Mouse (Mus musculus) liver, embryonic 12.5 days (tissue): ENCODE measurements around the gene Mgll. TPM values are rescaled to one million over a fixed set of nuclear protein-coding genes. Genes with fewer than 3 reads are reported as not detected.
A peak's percentile ranks its signal among the peaks of the same experiment; 100 is the strongest.

Experiments used
- ATAC-seq: fragments of 200-750 bp; cut with Nextera tagmentation; 2 replicates; pipeline ENCODE4 v1.8.0; 2017; ENCODE audit warnings: moderate number of reproducible peaks, mild to moderate bottlenecking, moderate library complexity
- H3K27ac ChIP-seq: fragments of 300-500 bp; sonication (generic); 2 replicates; pipeline ENCODE4 v1.5.1; 2016; ENCODE audit warnings: mild to moderate bottlenecking
- H3K27me3 ChIP-seq: fragments of 300-500 bp; sonication (generic); replicated peaks from 2 replicates; pipeline ENCODE4 v1.6.1; 2016; ENCODE audit warnings: mild to moderate bottlenecking, moderate library complexity
- H3K36me3 ChIP-seq: fragments of 300-500 bp; sonication (generic); 2 replicates; pipeline ENCODE4 v1.6.1; 2016; ENCODE audit warnings: mild to moderate bottlenecking, moderate library complexity
- H3K4me1 ChIP-seq: fragments of 300-500 bp; sonication (generic); 2 replicates; pipeline ENCODE4 v1.6.1; 2016
- H3K4me2 ChIP-seq: fragments of 300-500 bp; sonication (generic); 2 replicates; pipeline ENCODE4 v1.6.1; 2016; ENCODE audit warnings: mild to moderate bottlenecking, moderate library complexity
- H3K4me3 ChIP-seq: fragments of 300-500 bp; sonication (generic); 2 replicates; pipeline ENCODE4 v1.5.1; 2016; ENCODE audit warnings: mild to moderate bottlenecking, moderate library complexity
- H3K9ac ChIP-seq: fragments of 300-500 bp; sonication (generic); 2 replicates; pipeline ENCODE4 v1.6.1; 2016; ENCODE audit warnings: mild to moderate bottlenecking, moderate library complexity
- H3K9me3 ChIP-seq: fragments of 300-500 bp; sonication (generic); replicated peaks from 2 replicates; pipeline ENCODE4 v1.6.1; 2016; ENCODE audit warnings: mild to moderate bottlenecking, moderate library complexity
- WGBS: fragments of 180-500 bp; shearing (Covaris S2); methylation state at CpG from one replicate; pipeline ENCODE4 v1.1.7; 2016; ENCODE audit not compliant: insufficient replicate concordance; 5-methylcytosine and 5-hydroxymethylcytosine counted together
- polyA plus RNA-seq: library from polyadenylated mRNA; unstranded; fragments of >200 nt; fragmentation: Nextera tagmentation; extraction: Ambion mirVana; gene quantifications from 2 replicates; pipeline ENCODE4 v1.2.1, GENCODE M21; 2016

Mgll gene
- polyA plus RNA-seq, 1 experiment from 2014 or later: 46.4 TPM

DNA sequence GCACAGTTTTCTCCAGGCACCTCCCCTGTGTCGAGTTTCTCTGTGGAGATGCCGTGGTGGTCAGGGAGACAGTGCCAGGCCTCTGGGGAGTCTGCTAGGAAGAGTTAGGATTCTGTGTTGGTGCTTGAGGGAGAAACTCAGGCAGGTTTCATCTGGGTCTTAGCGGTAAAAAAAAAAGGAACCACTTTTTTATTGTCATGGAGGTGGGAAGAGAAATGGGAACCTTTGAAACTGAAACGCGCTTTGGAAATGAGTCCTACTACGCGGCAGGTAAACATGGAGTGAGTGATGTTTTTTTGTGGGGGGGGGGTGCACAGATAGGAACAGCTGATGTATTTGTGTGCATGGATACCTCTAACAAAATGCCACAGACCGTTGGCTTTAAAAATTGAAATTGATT lies 12.1 kb downstream of the Mgll start:
- Histone ChIP-seq H3K4me3 (no peak overlapping the region), H3K27me3 (peaks cover 8% of the 10 kb centered on the region; the same call in 1 of the 2 replicates), H3K9ac (peak overlapping the region; percentile 23; the same call in 1 of the 2 replicates), H3K4me1 (peaks cover 85% of the 10 kb centered on the region), H3K27ac (peak overlapping the region; percentile 50; the same call in 1 of the 2 replicates), H3K4me2 (peak overlapping the region; percentile 14; the same call in 1 of the 2 replicates), H3K36me3 (peaks cover 51% of the 10 kb centered on the region), H3K9me3 (no peaks in the 10 kb centered on the region)
- ATAC-seq: no peak
- 77% methylated on average over 8 of the region's 8 CpGs for WGBS

DNA sequence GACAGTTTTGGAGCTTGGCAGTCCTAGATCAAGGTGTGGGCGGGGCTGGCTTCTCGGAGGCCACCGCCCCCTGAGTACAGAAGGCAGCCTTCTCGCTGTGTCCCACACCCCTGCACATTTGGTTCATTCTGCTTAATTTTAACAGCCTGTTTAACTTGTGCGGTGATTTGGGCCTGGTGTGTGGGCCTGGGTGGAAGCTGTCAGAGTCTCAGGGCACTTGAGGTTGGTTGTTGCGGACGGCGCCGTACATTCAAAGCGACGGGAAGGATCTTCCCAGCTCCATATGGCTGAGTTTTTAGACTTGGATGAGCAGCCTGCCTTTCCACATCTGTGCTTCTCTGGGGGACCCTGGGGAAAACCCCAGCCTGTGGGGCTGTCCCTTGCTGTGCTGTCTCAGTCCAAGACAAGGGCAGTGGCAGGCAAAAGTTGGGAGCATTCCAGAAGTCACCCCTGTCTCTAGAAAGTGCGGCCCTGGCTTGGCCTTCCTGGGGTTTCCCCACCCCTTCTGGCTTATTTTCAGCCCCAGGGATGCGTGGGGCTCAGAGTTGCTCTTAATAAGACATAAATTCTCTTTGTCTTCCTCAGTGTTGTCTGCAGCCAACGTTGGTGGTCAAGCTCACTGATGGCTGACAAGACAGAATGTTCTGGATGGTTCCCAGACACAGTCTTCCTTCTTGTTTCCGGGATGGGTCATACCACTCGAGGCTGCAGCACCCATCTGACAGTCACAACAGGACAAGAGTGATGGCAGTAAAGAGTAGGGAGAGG lies 12.7 kb downstream of the Mgll start:
- Histone ChIP-seq H3K4me3 (no peak overlapping the region), H3K27ac (peak overlapping the region; percentile 50), H3K36me3 (peaks cover 49% of the 10 kb centered on the region), H3K9ac (peak overlapping the region; percentile 23; the same call in 1 of the 2 replicates), H3K9me3 (no peaks in the 10 kb centered on the region), H3K4me1 (peaks cover 85% of the 10 kb centered on the region), H3K4me2 (0 out of 2 replicates have a peak overlapping the region, but pooled peaks have one; percentile 14), H3K27me3 (peaks cover 8% of the 10 kb centered on the region; the same call in 1 of the 2 replicates)
- WGBS: 81% methylated on average over 16 of the region's 16 CpGs
- ATAC-seq: no peak

DNA sequence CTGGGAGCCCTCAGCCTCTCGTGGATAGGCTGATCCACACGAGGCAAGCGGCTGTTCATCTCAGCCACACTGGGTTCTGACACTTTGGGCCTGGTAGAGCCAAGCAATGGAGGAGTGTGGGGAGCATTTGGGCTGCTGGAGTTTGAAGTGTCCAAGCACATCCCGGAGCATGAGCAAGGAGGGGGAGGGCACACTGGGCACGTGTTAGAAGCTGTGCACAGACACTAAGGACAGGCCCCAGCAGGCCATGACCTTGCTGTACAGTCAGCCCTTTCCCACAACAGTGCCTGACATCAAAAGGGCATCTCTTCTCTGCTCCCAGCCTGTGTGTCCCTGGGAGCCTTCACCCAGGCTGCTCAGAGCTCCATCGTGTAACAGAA lies 13.3 kb downstream of the Mgll start:
- Histone ChIP-seq H3K9ac (0 out of 2 replicates have a peak overlapping the region, but pooled peaks have one; percentile 3), H3K4me2 (no peak overlapping the region), H3K36me3 (peaks cover 49% of the 10 kb centered on the region), H3K9me3 (no peaks in the 10 kb centered on the region), H3K27me3 (peaks cover 6% of the 10 kb centered on the region; the same call in 1 of the 2 replicates), H3K27ac (peak overlapping the region; percentile 37), H3K4me3 (no peak overlapping the region), H3K4me1 (peaks cover 85% of the 10 kb centered on the region)
- ATAC-seq: no peak
- 85% methylated on average over 6 of the region's 6 CpGs for WGBS

DNA sequence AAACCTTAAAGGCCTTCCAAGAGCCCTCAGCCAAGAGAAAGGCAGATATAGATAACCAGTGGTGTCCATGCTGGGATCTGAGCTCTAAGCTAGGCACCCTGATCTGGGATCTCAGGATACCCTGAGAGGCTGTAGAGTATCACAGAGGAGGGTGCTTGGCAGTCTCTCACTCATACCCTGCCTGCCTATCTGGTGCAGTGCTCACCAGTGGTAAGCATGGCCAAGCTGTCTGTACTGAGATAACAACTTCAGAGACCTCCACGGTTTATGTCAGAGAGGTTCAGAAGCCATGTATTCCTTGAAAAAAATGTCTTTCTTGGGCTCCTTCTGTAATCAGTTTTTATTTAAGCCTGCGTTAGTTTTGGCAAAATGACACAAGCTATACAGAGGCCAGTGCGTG lies 16.8 kb downstream of the Mgll start:
- Histone ChIP-seq H3K9me3 (no peaks in the 10 kb centered on the region), H3K36me3 (peaks cover 32% of the 10 kb centered on the region), H3K27ac (peak overlapping the region; percentile 90), H3K27me3 (0 out of 2 replicates have a peak, but pooled peaks cover 10% of the 10 kb centered on the region), H3K4me1 (peaks cover 70% of the 10 kb centered on the region), H3K4me3 (peak overlapping the region; percentile 4; the same call in 1 of the 2 replicates), H3K4me2 (peak overlapping the region; percentile 55), H3K9ac (peak overlapping the region; percentile 62)
- WGBS: 34% methylated on average over 3 of the region's 3 CpGs
- peak; percentile 100 for ATAC-seq

DNA sequence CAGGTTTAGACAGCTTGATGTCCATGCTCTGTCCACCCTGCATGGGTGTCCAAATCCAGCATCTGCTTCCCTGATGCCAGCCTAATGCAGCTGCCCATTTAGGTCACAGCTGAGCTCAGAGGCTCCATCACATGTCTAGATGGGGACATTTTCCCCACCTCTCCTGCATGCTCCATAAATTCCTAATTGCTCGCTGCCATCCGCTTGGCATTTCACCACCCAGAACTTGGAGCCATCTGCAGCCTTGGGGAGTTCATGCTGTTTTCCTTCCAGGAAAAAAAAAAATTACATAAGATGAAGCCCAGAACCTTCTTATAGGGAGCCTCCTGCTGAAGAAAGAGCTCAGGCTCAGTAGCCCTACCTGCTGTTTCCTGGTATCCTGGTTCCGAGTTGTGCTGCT lies 17.6 kb downstream of the Mgll start:
- peaks cover 70% of the 10 kb centered on the region for H3K4me1 ChIP-seq
- H3K27ac ChIP-seq: peak overlapping the region; percentile 90
- H3K4me3 ChIP-seq: no peak overlapping the region
- 83% methylated on average over 3 of the region's 3 CpGs for WGBS
- ATAC-seq: no peak
- H3K27me3 ChIP-seq: peaks cover 10% of the 10 kb centered on the region; the same call in 1 of the 2 replicates
- H3K9me3 ChIP-seq: no peaks in the 10 kb centered on the region
- peaks cover 39% of the 10 kb centered on the region for H3K36me3 ChIP-seq
- peak overlapping the region; percentile 62 for H3K9ac ChIP-seq
- H3K4me2 ChIP-seq: peak overlapping the region; percentile 55

DNA sequence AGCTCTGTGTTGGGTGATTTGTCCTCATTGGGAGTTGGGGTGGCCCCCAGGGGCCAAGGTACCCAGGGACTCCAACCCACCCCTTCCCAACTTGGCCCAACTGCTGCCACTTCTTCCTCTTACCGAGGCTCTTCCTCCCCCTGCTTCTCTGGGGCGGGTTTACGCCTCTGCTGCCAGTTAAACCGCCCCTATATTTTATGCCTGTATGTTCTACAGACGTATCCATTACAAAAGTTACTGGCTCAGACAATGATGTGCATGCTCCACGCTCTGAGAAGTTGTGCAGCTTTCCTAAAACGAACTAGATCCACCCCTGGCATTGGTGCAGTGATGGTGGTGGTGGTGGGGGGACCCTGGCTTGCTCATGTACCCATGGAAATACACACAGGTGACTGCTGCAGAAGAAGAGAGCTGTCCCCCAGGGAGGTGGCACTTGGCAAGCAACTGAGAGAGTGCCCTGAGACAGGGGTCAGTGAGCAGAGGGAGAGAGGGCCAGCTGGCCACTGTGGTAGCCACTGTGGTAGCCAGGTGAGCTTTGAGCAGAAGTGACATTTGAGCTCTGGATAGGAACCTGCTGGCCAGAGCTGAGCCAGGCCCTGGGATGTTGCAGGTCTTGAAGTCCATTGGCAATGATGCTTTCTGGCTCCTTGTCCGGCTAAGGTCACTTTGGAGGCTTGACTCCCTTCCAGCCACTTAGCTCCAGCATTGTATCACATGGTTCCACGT lies 18.2 kb downstream of the Mgll start:
- H3K4me2 ChIP-seq: no peak overlapping the region
- ATAC-seq: no peak
- H3K27me3 ChIP-seq: peaks cover 10% of the 10 kb centered on the region; the same call in 1 of the 2 replicates
- peaks cover 70% of the 10 kb centered on the region for H3K4me1 ChIP-seq
- peak overlapping the region; percentile 62; the same call in 1 of the 2 replicates for H3K9ac ChIP-seq
- H3K4me3 ChIP-seq: no peak overlapping the region
- no peaks in the 10 kb centered on the region for H3K9me3 ChIP-seq
- H3K36me3 ChIP-seq: peaks cover 42% of the 10 kb centered on the region
- 69% methylated on average over 9 of the region's 9 CpGs for WGBS
- peak overlapping the region; percentile 23; the same call in 1 of the 2 replicates for H3K27ac ChIP-seq

DNA sequence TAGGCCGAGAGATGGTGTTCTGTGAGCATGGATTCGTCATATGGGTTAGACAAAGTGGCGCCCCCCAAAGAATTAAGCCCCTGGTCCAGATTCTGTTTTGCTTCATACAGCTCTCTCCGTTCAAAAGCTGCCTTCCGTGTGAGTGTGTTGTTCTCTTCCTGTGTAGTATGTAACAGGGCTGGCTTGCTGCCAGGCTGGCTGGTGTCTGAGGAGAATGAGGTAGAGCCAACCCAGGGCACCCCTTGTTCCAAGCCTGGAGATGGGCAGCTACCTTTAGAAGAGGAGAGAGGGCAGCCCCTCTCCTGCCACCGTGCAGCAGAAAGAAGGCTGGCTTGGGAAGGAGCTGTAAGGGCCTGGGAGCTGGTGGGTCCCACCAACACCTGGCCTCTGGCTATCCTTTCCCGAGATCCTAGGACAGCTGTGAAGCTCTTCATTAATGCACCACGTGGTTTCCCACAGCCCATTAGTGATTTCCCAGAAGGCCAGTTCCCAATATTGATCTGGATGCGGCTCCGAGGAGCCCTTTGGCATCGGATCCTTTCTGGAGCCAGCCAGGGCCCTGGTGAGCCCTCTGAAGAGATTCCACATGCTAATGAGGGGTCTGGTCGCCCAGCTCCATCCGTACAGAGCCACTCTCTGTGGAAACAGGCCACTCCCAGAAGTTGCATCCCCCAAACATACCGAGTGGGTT lies 19.5 kb downstream of the Mgll start:
- Histone ChIP-seq H3K27ac (no peak overlapping the region), H3K27me3 (peaks cover 10% of the 10 kb centered on the region; the same call in 1 of the 2 replicates), H3K4me1 (peaks cover 75% of the 10 kb centered on the region), H3K9ac (no peak overlapping the region), H3K9me3 (no peaks in the 10 kb centered on the region), H3K4me2 (no peak overlapping the region), H3K4me3 (no peak overlapping the region), H3K36me3 (peaks cover 32% of the 10 kb centered on the region)
- 77% methylated on average over 14 of the region's 14 CpGs for WGBS
- ATAC-seq: no peak

DNA sequence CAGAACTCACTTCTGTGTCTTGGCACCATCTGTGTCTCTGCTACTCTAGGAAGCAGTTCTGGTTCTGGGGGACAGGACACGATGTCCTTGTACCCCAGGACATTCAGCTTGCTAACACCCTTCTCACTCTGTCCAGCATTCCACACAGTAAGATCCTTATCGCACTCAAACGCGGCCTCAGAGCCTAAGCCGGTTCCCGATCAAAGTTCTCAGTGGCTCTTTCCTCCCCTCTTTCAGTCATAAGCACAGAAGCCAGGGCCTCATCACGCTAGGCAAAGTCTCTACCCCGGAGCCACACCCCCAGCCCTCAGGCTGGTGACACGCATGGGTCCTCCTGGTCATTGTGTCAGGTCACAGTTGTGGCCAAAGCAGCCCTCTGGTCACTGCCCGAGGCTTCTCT lies 20.8 kb downstream of the Mgll start:
- Histone ChIP-seq H3K27ac (no peak overlapping the region), H3K4me3 (no peak overlapping the region), H3K9me3 (no peaks in the 10 kb centered on the region), H3K36me3 (peaks cover 29% of the 10 kb centered on the region), H3K9ac (no peak overlapping the region), H3K27me3 (peaks cover 21% of the 10 kb centered on the region; the same call in 1 of the 2 replicates), H3K4me2 (no peak overlapping the region), H3K4me1 (peaks cover 79% of the 10 kb centered on the region)
- no peak for ATAC-seq
- WGBS: 75% methylated on average over 10 of the region's 10 CpGs

DNA sequence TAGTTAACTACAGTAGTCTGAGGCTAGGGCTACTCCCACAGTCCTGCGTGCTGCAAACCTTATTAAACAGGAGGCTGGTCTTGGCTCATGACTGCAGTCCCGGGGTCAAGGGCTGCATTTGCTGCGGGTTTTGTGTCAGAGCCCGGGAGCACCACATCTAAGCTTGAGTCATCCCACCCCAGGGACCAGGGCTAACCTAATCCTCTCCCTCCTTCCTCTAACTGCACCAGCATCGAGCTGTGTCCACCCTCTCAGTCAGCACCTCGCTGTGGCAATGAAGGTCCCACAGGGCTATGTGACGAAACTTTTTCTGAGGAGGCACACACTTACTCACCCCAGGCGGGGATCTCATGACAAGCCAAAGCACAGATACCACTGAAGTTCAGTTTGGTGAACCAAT lies 22.1 kb downstream of the Mgll start:
- WGBS: 80% methylated on average over 8 of the region's 8 CpGs
- peaks cover 21% of the 10 kb centered on the region; the same call in 1 of the 2 replicates for H3K27me3 ChIP-seq

DNA sequence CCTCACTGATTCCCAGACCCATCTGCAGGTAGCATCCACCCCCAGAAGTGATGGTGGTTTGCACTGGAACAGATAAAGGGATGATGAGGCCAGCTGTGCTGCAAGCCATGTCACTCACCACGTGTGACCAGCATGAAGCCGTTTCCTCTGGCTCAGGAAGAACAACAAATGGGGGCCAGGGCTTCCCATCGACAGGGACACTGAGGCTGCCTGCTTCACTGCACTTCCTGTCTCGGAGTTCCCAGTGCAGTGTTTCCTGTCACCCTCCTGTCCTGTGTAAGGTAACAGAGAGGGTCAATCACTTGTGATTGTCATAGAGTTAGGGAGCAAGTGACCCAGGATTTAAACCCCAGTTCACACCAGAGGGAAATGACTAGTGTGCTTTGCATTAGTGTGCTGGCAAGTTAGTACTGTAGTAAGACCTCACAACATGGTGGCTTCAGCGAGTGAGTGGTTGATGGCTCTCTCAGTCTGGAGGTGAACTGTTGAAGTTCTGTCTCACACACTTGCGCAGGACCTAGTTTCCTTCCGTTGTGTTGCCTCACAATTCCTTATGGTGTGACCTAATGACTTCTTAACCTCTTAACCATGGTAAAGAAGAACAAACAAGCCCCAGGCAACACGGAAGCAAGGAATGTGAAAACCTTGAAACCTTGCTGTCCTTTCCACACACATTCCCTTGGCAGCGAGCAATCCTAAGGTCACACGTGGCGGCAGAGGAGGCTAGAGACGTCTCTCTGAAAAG lies 23.3 kb downstream of the Mgll start:
- WGBS: 63% methylated on average over 12 of the region's 12 CpGs
- ATAC-seq: no peak
- no peak overlapping the region for H3K9ac ChIP-seq
- peak overlapping the region; percentile 23; the same call in 1 of the 2 replicates for H3K27ac ChIP-seq
- H3K27me3 ChIP-seq: peaks cover 21% of the 10 kb centered on the region; the same call in 1 of the 2 replicates
- H3K36me3 ChIP-seq: peaks cover 28% of the 10 kb centered on the region
- peaks cover 77% of the 10 kb centered on the region for H3K4me1 ChIP-seq
- H3K9me3 ChIP-seq: no peaks in the 10 kb centered on the region
- no peak overlapping the region for H3K4me3 ChIP-seq
- H3K4me2 ChIP-seq: no peak overlapping the region

More for the DNA sequence above, 22.1 kb downstream of the Mgll start:
- Histone ChIP-seq H3K9ac (no peak overlapping the region), H3K4me3 (no peak overlapping the region), H3K36me3 (peaks cover 34% of the 10 kb centered on the region), H3K4me2 (no peak overlapping the region), H3K9me3 (no peaks in the 10 kb centered on the region), H3K27ac (no peak overlapping the region), H3K4me1 (peaks cover 79% of the 10 kb centered on the region)
- ATAC-seq: no peak

DNA sequence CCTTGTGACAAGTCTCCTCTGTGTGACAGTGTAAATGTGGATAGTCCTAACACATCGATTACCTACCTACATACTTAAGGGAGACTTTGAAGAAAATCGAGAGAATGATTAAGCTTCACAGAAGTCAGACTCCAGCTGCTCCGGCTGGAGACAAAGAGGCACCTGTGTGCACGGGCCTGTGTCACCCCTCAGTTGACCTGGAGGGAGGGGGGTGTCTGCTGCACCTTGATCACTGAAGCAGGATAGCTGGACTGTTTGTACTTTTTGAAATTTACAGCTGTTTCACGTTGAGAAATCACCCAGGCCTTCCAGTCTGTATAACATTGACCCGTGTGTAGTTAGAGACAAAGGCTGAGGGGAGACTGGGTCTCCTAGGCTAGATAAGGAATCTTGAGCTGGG lies 26.7 kb downstream of the Mgll start:
- Histone ChIP-seq H3K36me3 (peaks cover 22% of the 10 kb centered on the region), H3K4me1 (peaks cover 88% of the 10 kb centered on the region), H3K4me3 (no peak overlapping the region), H3K4me2 (no peak overlapping the region), H3K27me3 (peaks cover 11% of the 10 kb centered on the region; the same call in 1 of the 2 replicates), H3K27ac (no peak overlapping the region), H3K9me3 (no peaks in the 10 kb centered on the region), H3K9ac (no peak overlapping the region)
- WGBS: 70% methylated on average over 6 of the region's 6 CpGs
- no peak for ATAC-seq
